Mouse (Mus musculus) fibroblast of lung, adult 2 months (primary cell): Measurements from ENCODE around the gene Gm10338.
"Not testable (repeated sequence)": the region's sequence is repeated elsewhere in the genome, so short reads cannot be mapped to it uniquely, and the experiment has no call there.

Experiments
- DNase-seq: peaks from one replicate; pipeline ENCODE4 v3.0.0-alpha.2; 2011; ENCODE audit warnings: low read depth

The Gm10338 gene

GRCm38 (mm10) chr14:7595492-7595891, at the start of gene Gm10338:
Gene Gm10338 (minus strand): TSS chr14:7595592.
- DNase-seq, result not testable (repeated sequence)

- DNase-seq, result not testable (repeated sequence)
Observed at GRCm38 (mm10) chr14:7643872-7644271, 48.5 kb upstream of the Gm10338 start, which contains the start of gene Gm10128. Gene Gm10128 (minus strand): TSS chr14:7643972.

GRCm38 (mm10) chr14:7568382-7568781, 27.0 kb downstream of the Gm10338 start, which contains the start of gene Gm3558:
Gene Gm3558 (minus strand): TSS chr14:7568566.
- DNase-seq, result not testable (repeated sequence)

- not testable (repeated sequence) for DNase-seq
Observed at GRCm38 (mm10) chr14:7567890-7568289, 27.5 kb downstream of the Gm10338 start.

- DNase-seq, result not testable (repeated sequence)
Observed at GRCm38 (mm10) chr14:7567266-7567665, 28.1 kb downstream of the Gm10338 start.
